Mouse (Mus musculus): Measurements from ENCODE around the gene Skida1. TPM values are rescaled to one million over a fixed set of nuclear protein-coding genes. Genes with fewer than 3 reads are reported as not detected.

Gene Skida1
- total and polyA plus RNA-seq, 2 experiments from 2014 or later: 4.4 to 14.1 TPM

- H3K4me3 ChIP-seq (ENCODE audit: low read length): no peak overlapping the region
- no peak overlapping the region for H3K4me2 ChIP-seq (ENCODE audit: low read depth, low read length)
- no peaks in the 10 kb centered on the region for H3K27me3 ChIP-seq (ENCODE audit: insufficient read depth, low read length)
- ATAC-seq: no peak
- no peaks in the 10 kb centered on the region for H3K9me3 ChIP-seq (ENCODE audit: low read length)
- no peaks in the 10 kb centered on the region for H3K4me1 ChIP-seq (ENCODE audit: insufficient read depth, low read length)
- H3K27ac ChIP-seq: no peak overlapping the region
- TF ChIP-seq CTCF (IDR thresholded peaks at IDR 0.05; ENCODE audit: low read depth): no peak
- no peak overlapping the region for H3K9ac ChIP-seq (replicated peaks; ENCODE audit: low read length)
- WGBS: 88% methylated on average over 1 of the region's 1 CpGs
- DNase-seq (ENCODE audit: low spot score): no peak
- no peaks in the 10 kb centered on the region for H3K36me3 ChIP-seq (ENCODE audit: insufficient read depth, low read length)
Observed at GRCm38 (mm10) chr2:18019122-18019521, 29.7 kb downstream of the Skida1 start.

GRCm38 (mm10) chr2:18017321-18017720 is 31.5 kb downstream of the Skida1 start:
- no peaks in the 10 kb centered on the region for H3K9me3 ChIP-seq (ENCODE audit: low read length)
- no peak for ATAC-seq
- no peak overlapping the region for H3K4me3 ChIP-seq (ENCODE audit: low read length)
- no peak for TF ChIP-seq CTCF (IDR thresholded peaks at IDR 0.05; ENCODE audit: low read depth)
- no peak for DNase-seq (ENCODE audit: low spot score)
- H3K4me1 ChIP-seq (ENCODE audit: insufficient read depth, low read length): no peaks in the 10 kb centered on the region
- H3K36me3 ChIP-seq (ENCODE audit: insufficient read depth, low read length): no peaks in the 10 kb centered on the region
- H3K27me3 ChIP-seq (ENCODE audit: insufficient read depth, low read length): no peaks in the 10 kb centered on the region
- WGBS: 97% methylated on average over 6 of the region's 6 CpGs
- H3K27ac ChIP-seq: no peak overlapping the region
- H3K9ac ChIP-seq (replicated peaks; ENCODE audit: low read length): no peak overlapping the region
- no peak overlapping the region for H3K4me2 ChIP-seq (ENCODE audit: low read depth, low read length)

GRCm38 (mm10) chr2:18016639-18017038 is 32.2 kb downstream of the Skida1 start:
- 96% methylated on average over 1 of the region's 1 CpGs for WGBS
- Histone ChIP-seq H3K36me3 (ENCODE audit: insufficient read depth, low read length) (no peaks in the 10 kb centered on the region), H3K9ac (replicated peaks; ENCODE audit: low read length) (no peak overlapping the region), H3K27ac (no peak overlapping the region), H3K4me1 (ENCODE audit: insufficient read depth, low read length) (no peaks in the 10 kb centered on the region), H3K9me3 (ENCODE audit: low read length) (no peaks in the 10 kb centered on the region), H3K27me3 (ENCODE audit: insufficient read depth, low read length) (no peaks in the 10 kb centered on the region), H3K4me3 (ENCODE audit: low read length) (no peak overlapping the region), H3K4me2 (ENCODE audit: low read depth, low read length) (no peak overlapping the region)
- no peak for ATAC-seq
- no peak for DNase-seq (ENCODE audit: low spot score)
- TF ChIP-seq CTCF (IDR thresholded peaks at IDR 0.05; ENCODE audit: low read depth): no peak

- H3K27me3 ChIP-seq (ENCODE audit: insufficient read depth, low read length): no peaks in the 10 kb centered on the region
- no peak overlapping the region for H3K9ac ChIP-seq (replicated peaks; ENCODE audit: low read length)
- ATAC-seq (no peak), DNase-seq (ENCODE audit: low spot score) (no peak)
- no peak overlapping the region for H3K4me3 ChIP-seq (ENCODE audit: low read length)
- H3K9me3 ChIP-seq (ENCODE audit: low read length): no peaks in the 10 kb centered on the region
- TF ChIP-seq CTCF (IDR thresholded peaks at IDR 0.05; ENCODE audit: low read depth): no peak
- no peaks in the 10 kb centered on the region for H3K36me3 ChIP-seq (ENCODE audit: insufficient read depth, low read length)
- H3K27ac ChIP-seq: no peak overlapping the region
- H3K4me1 ChIP-seq (ENCODE audit: insufficient read depth, low read length): no peaks in the 10 kb centered on the region
- 49% methylated on average over 3 of the region's 3 CpGs for WGBS
- no peak overlapping the region for H3K4me2 ChIP-seq (ENCODE audit: low read depth, low read length)
Observed at GRCm38 (mm10) chr2:18015581-18015980, 33.3 kb downstream of the Skida1 start.

- H3K27me3 ChIP-seq (ENCODE audit: insufficient read depth, low read length): no peaks in the 10 kb centered on the region
- no peaks in the 10 kb centered on the region for H3K9me3 ChIP-seq (ENCODE audit: low read length)
- no peak overlapping the region for H3K27ac ChIP-seq
- no peaks in the 10 kb centered on the region for H3K36me3 ChIP-seq (ENCODE audit: insufficient read depth, low read length)
- no peak overlapping the region for H3K9ac ChIP-seq (replicated peaks; ENCODE audit: low read length)
- H3K4me2 ChIP-seq (ENCODE audit: low read depth, low read length): no peak overlapping the region
- DNase-seq (ENCODE audit: low spot score) (no peak), ATAC-seq (no peak)
- WGBS: 93% methylated on average over 3 of the region's 3 CpGs
- H3K4me3 ChIP-seq (ENCODE audit: low read length): no peak overlapping the region
- H3K4me1 ChIP-seq (ENCODE audit: insufficient read depth, low read length): no peaks in the 10 kb centered on the region
- no peak for TF ChIP-seq CTCF (IDR thresholded peaks at IDR 0.05; ENCODE audit: low read depth)
Observed at GRCm38 (mm10) chr2:18012866-18013265, 36.0 kb downstream of the Skida1 start.

- 87% methylated on average over 6 of the region's 6 CpGs for WGBS
- H3K4me3 ChIP-seq (ENCODE audit: low read length): no peak overlapping the region
- DNase-seq (ENCODE audit: low spot score) (no peak), ATAC-seq (no peak)
- H3K4me2 ChIP-seq (ENCODE audit: low read depth, low read length): no peak overlapping the region
- no peaks in the 10 kb centered on the region for H3K9me3 ChIP-seq (ENCODE audit: low read length)
- H3K36me3 ChIP-seq (ENCODE audit: insufficient read depth, low read length): no peaks in the 10 kb centered on the region
- no peaks in the 10 kb centered on the region for H3K27me3 ChIP-seq (ENCODE audit: insufficient read depth, low read length)
- TF ChIP-seq CTCF (IDR thresholded peaks at IDR 0.05; ENCODE audit: low read depth): no peak
- no peaks in the 10 kb centered on the region for H3K4me1 ChIP-seq (ENCODE audit: insufficient read depth, low read length)
- H3K9ac ChIP-seq (replicated peaks; ENCODE audit: low read length): no peak overlapping the region
- no peak overlapping the region for H3K27ac ChIP-seq
Observed at GRCm38 (mm10) chr2:18011226-18011625, 37.6 kb downstream of the Skida1 start.

- Histone ChIP-seq H3K9me3 (ENCODE audit: low read length) (no peaks in the 10 kb centered on the region), H3K4me3 (ENCODE audit: low read length) (no peak overlapping the region), H3K27me3 (ENCODE audit: insufficient read depth, low read length) (no peaks in the 10 kb centered on the region), H3K36me3 (ENCODE audit: insufficient read depth, low read length) (no peaks in the 10 kb centered on the region), H3K4me2 (ENCODE audit: low read depth, low read length) (no peak overlapping the region), H3K4me1 (ENCODE audit: insufficient read depth, low read length) (no peaks in the 10 kb centered on the region), H3K9ac (replicated peaks; ENCODE audit: low read length) (no peak overlapping the region), H3K27ac (no peak overlapping the region)
- no peak for TF ChIP-seq CTCF (IDR thresholded peaks at IDR 0.05; ENCODE audit: low read depth)
- DNase-seq (ENCODE audit: low spot score) (no peak), ATAC-seq (no peak)
- WGBS: 35% methylated on average over 8 of the region's 8 CpGs
Observed at GRCm38 (mm10) chr2:18005137-18005536, 43.7 kb downstream of the Skida1 start.
